Mouse (Mus musculus): ENCODE data around the gene Hhipl2. TPM values are rescaled to one million over a fixed set of nuclear protein-coding genes. Genes with fewer than 3 reads are reported as not detected.

Hhipl2 gene
- polyA plus RNA-seq, 2 experiments: 0.79 TPM; not detected in 1

DNA sequence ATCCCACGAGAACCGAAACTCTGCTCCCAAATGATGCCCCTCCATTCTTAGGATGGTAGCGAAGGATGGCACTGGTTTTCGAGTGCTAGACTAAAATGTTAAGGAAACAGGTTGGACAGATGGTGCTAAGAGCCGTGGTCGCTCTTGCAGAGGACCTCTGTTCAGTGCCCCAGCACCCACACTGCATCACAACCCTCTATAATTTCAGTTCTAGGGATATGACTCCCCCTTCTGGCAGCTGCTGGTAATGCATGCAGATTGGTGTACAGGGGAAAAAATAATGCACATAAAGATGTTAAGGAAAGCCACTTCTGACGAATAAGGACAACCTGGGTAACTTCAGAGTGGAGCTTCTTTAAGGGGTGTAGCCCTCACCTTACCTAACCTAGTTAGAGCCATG lies 6.1 kb downstream of the Hhipl2 start:
- H3K27ac ChIP-seq: no peak overlapping the region
- H3K9me3 ChIP-seq (ENCODE audit: control insufficient read depth, low read length): no peaks in the 10 kb centered on the region
- no peak for ATAC-seq (ENCODE audit: insufficient read depth)
- no peak overlapping the region for H3K9ac ChIP-seq (replicated peaks)
- DNase-seq (ENCODE audit: low read depth in 3 of 3, low spot score in 3 of 3): no peak
- 85% methylated on average over 7 of the region's 7 CpGs for WGBS (ENCODE audit: insufficient replicate concordance)
- H3K27me3 ChIP-seq (ENCODE audit: control insufficient read depth, insufficient read depth, low read length): no peaks in the 10 kb centered on the region
- H3K36me3 ChIP-seq (replicated peaks; ENCODE audit: control insufficient read depth, insufficient read depth, low read depth): no peaks in the 10 kb centered on the region
- no peaks in the 10 kb centered on the region for H3K4me1 ChIP-seq (replicated peaks; ENCODE audit: control insufficient read depth in 2 of 2, insufficient read depth in 2 of 2, low read length in 1 of 2)
- no peak overlapping the region for H3K4me2 ChIP-seq (ENCODE audit: low read depth)
- TF ChIP-seq EP300 (IDR thresholded peaks at IDR 0.05; ENCODE audit: low read depth) (no peak), CTCF (IDR thresholded peaks at IDR 0.05; ENCODE audit: low read depth) (peak; percentile 55)
- H3K4me3 ChIP-seq (ENCODE audit: insufficient read depth in 1 of 2, low read depth in 2 of 2, low read length in 2 of 2): no peak overlapping the region

DNA sequence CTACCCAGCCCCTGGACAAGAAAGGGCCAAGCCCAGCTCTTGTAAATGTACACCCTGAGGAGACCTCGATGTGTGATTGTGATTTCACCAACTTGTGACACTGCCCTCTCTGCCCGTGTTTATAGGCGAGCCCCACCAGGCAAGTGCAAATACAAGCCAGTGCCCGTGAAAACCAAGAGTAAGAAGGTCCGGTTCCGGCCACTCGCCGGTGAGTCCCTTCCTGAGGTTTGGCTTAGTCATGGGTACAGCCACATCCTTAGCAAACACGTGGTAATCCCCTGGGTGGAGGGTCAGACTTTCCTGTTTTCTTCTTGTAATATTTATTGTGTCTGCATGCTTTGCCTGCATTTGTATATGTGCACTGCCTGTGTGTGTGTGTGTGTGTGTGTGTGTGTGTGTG lies 16.9 kb downstream of the Hhipl2 start:
- Histone ChIP-seq H3K36me3 (replicated peaks; ENCODE audit: control insufficient read depth, insufficient read depth, low read depth) (no peaks in the 10 kb centered on the region), H3K9ac (replicated peaks) (no peak overlapping the region), H3K4me3 (ENCODE audit: insufficient read depth in 1 of 2, low read depth in 2 of 2, low read length in 2 of 2) (no peak overlapping the region), H3K4me1 (replicated peaks; ENCODE audit: control insufficient read depth in 2 of 2, insufficient read depth in 2 of 2, low read length in 1 of 2) (no peaks in the 10 kb centered on the region), H3K9me3 (ENCODE audit: control insufficient read depth, low read length) (no peaks in the 10 kb centered on the region), H3K27me3 (ENCODE audit: control insufficient read depth, insufficient read depth, low read length) (no peaks in the 10 kb centered on the region), H3K27ac (no peak overlapping the region), H3K4me2 (ENCODE audit: low read depth) (no peak overlapping the region)
- TF ChIP-seq CTCF (IDR thresholded peaks at IDR 0.05; ENCODE audit: low read depth) (no peak), EP300 (IDR thresholded peaks at IDR 0.05; ENCODE audit: low read depth) (no peak)
- WGBS (ENCODE audit: insufficient replicate concordance): 56% methylated on average over 9 of the region's 9 CpGs
- no peak for ATAC-seq (ENCODE audit: insufficient read depth)
- DNase-seq (ENCODE audit: low read depth in 3 of 3, low spot score in 3 of 3): no peak

DNA sequence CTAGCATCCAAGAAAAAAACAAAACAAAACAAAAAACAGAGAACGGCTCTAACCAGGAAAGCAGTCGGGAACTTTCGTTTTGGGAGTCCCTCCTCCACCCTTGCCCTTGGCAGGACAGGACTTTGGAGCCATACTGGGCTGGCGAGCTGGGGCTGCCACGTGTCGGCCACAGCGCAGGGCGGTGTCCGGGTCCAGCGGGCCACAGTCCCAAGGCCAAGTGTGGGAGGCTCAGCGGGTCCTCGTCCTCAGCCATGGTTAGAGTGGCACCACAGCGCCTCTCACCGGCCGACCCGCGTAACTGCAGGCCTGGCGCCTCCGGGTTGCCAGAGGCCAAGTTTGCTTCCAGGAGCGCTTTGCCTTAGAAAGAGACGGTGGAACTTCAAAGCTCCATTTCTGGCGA lies 21.0 kb downstream of the Hhipl2 start:
- peak overlapping the region; percentile 50 for H3K4me2 ChIP-seq (ENCODE audit: low read depth)

DNA sequence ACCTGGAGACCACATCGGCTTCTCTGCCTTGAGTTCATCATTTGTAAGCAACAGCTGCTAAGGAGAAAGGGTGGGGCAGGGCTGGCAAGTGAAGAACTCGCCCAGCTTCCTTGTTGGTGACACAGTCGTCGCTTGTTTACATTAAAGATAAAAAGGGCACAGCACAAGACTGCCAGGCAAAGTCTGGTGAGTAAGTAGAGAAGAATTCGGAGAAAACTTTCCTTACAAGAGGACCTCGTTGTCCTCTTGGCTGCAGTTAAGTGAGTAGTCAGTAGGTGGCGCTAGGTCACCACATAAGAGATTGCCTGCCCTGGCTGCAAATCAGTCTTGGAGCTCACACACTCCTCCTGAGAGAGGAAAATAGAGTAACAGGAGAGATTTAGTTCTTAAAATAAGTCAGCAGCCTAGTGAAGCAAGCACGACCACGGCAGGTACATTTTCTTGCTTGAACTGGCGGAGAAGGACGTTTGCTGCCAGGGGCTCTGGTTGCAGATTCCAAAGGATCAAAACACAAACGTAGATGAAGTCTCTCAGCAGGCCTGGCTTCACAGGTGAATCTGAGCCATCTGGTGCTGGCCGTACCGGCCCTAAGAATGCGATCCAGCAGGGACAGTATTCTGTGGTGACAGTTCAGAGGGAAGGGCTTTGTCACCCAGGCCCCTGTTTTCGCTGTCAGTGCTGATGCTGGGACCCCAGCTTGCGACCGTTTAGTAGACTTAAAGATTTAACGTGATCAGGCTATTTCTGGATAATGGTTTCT lies 24.2 kb downstream of the Hhipl2 start:
- Histone ChIP-seq H3K4me2 (ENCODE audit: low read depth) (no peak overlapping the region), H3K27ac (no peak overlapping the region), H3K9ac (replicated peaks) (no peak overlapping the region), H3K27me3 (ENCODE audit: control insufficient read depth, insufficient read depth, low read length) (no peaks in the 10 kb centered on the region), H3K9me3 (ENCODE audit: control insufficient read depth, low read length) (no peaks in the 10 kb centered on the region), H3K36me3 (replicated peaks; ENCODE audit: control insufficient read depth, insufficient read depth, low read depth) (no peaks in the 10 kb centered on the region), H3K4me3 (ENCODE audit: insufficient read depth in 1 of 2, low read depth in 2 of 2, low read length in 2 of 2) (no peak overlapping the region), H3K4me1 (replicated peaks; ENCODE audit: control insufficient read depth in 2 of 2, insufficient read depth in 2 of 2, low read length in 1 of 2) (no peaks in the 10 kb centered on the region)
- DNase-seq (ENCODE audit: low read depth in 3 of 3, low spot score in 3 of 3): peak; percentile 19 to 35 (median 27)
- WGBS (ENCODE audit: insufficient replicate concordance): 27% methylated on average over 19 of the region's 19 CpGs
- TF ChIP-seq EP300 (IDR thresholded peaks at IDR 0.05; ENCODE audit: low read depth) (no peak), CTCF (IDR thresholded peaks at IDR 0.05; ENCODE audit: low read depth) (peak; percentile 83)
- ATAC-seq (ENCODE audit: insufficient read depth): no peak

More for the DNA sequence above, 21.0 kb downstream of the Hhipl2 start:
- DNase-seq (ENCODE audit: low read depth in 3 of 3, low spot score in 3 of 3) (peak in 2 of 3 experiments; percentile 5 to 14), ATAC-seq (ENCODE audit: insufficient read depth) (peak; percentile 55; the same call in 1 of the 2 replicates)
- Histone ChIP-seq H3K27ac (no peak overlapping the region), H3K9ac (replicated peaks) (no peak overlapping the region), H3K27me3 (ENCODE audit: control insufficient read depth, insufficient read depth, low read length) (no peaks in the 10 kb centered on the region), H3K4me1 (replicated peaks; ENCODE audit: control insufficient read depth in 2 of 2, insufficient read depth in 2 of 2, low read length in 1 of 2) (no peaks in the 10 kb centered on the region), H3K36me3 (replicated peaks; ENCODE audit: control insufficient read depth, insufficient read depth, low read depth) (no peaks in the 10 kb centered on the region), H3K4me3 (ENCODE audit: insufficient read depth in 1 of 2, low read depth in 2 of 2, low read length in 2 of 2) (peak overlapping the region; percentile 23 to 39; a peak in 3 of 4 replicates), H3K9me3 (ENCODE audit: control insufficient read depth, low read length) (no peaks in the 10 kb centered on the region)
- TF ChIP-seq EP300 (IDR thresholded peaks at IDR 0.05; ENCODE audit: low read depth) (no peak), CTCF (IDR thresholded peaks at IDR 0.05; ENCODE audit: low read depth) (peak; percentile 86)
- WGBS (ENCODE audit: insufficient replicate concordance): 12% methylated on average over 22 of the region's 22 CpGs

DNA sequence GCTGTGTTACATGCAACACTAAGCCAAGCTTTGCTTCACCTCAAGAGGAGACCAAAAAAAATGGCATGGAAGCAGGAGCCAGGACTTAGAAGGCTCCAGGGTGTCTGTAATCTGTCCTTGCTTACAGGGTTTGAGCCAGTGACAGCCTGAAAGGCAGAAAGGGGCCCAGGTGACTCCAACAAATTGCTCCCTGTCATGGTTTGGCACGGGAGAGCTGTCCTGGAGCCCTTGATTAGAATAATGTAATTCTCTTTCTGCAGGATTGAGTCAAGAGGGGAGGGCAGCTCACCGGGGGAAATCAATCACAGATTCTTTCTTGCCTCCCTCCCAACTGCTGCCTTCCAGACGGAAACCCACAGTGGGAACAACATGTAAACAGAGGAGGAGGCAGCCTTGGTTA lies 35.1 kb downstream of the Hhipl2 start:
- ATAC-seq (ENCODE audit: insufficient read depth) (no peak), DNase-seq (ENCODE audit: low read depth in 3 of 3, low spot score in 3 of 3) (no peak)
- Histone ChIP-seq H3K4me1 (replicated peaks; ENCODE audit: control insufficient read depth in 2 of 2, insufficient read depth in 2 of 2, low read length in 1 of 2) (no peaks in the 10 kb centered on the region), H3K27me3 (ENCODE audit: control insufficient read depth, insufficient read depth, low read length) (no peaks in the 10 kb centered on the region), H3K9ac (replicated peaks) (no peak overlapping the region), H3K36me3 (replicated peaks; ENCODE audit: control insufficient read depth, insufficient read depth, low read depth) (no peaks in the 10 kb centered on the region), H3K4me3 (ENCODE audit: insufficient read depth in 1 of 2, low read depth in 2 of 2, low read length in 2 of 2) (no peak overlapping the region), H3K27ac (no peak overlapping the region), H3K4me2 (ENCODE audit: low read depth) (no peak overlapping the region), H3K9me3 (ENCODE audit: control insufficient read depth, low read length) (no peaks in the 10 kb centered on the region; the same call in 1 of the 2 replicates)
- TF ChIP-seq CTCF (IDR thresholded peaks at IDR 0.05; ENCODE audit: low read depth) (no peak), EP300 (IDR thresholded peaks at IDR 0.05; ENCODE audit: low read depth) (no peak)
- 33% methylated on average over 3 of the region's 3 CpGs for WGBS (ENCODE audit: insufficient replicate concordance)

Other genes with a start within 250 kb of the Hhipl2 start
- gene Disp1, start 196.7 kb upstream of the Hhipl2 start, polyA plus RNA-seq (2012; rRNA removed): 1.9 and 2.0 TPM in 2 replicates
- 2.4 and 2.6 TPM in 2 replicates for gene Disp1, start 196.7 kb upstream of the Hhipl2 start, polyA plus RNA-seq (2014; fragmentation: Nextera tagmentation; extraction: Ambion mirVana)
- gene Aida, start 121.6 kb upstream of the Hhipl2 start, polyA plus RNA-seq (2012; rRNA removed): 13.2 and 18.9 TPM in 2 replicates
- 9.1 and 10.4 TPM in 2 replicates for gene Aida, start 121.6 kb upstream of the Hhipl2 start, polyA plus RNA-seq (2014; fragmentation: Nextera tagmentation; extraction: Ambion mirVana)
- 7.5 and 11.4 TPM in 2 replicates for gene Brox, start 120.9 kb upstream of the Hhipl2 start, polyA plus RNA-seq (2012; rRNA removed)
- 17.0 and 21.1 TPM in 2 replicates for gene Brox, start 120.9 kb upstream of the Hhipl2 start, polyA plus RNA-seq (2014; fragmentation: Nextera tagmentation; extraction: Ambion mirVana)
- 13.4 and 21.0 TPM in 2 replicates for gene Mia3, start 48.7 kb upstream of the Hhipl2 start, polyA plus RNA-seq (2012; rRNA removed)
- 19.2 and 19.7 TPM in 2 replicates for gene Mia3, start 48.7 kb upstream of the Hhipl2 start, polyA plus RNA-seq (2014; fragmentation: Nextera tagmentation; extraction: Ambion mirVana)
- 3.5 and 5.5 TPM in 2 replicates for gene Taf1a, start 29.2 kb upstream of the Hhipl2 start, polyA plus RNA-seq (2012; rRNA removed)
- gene Taf1a, start 29.2 kb upstream of the Hhipl2 start, polyA plus RNA-seq (2014; fragmentation: Nextera tagmentation; extraction: Ambion mirVana): 3.5 and 3.8 TPM in 2 replicates